Mouse (Mus musculus) cerebellum, postnatal 25 days (tissue): Measurements from ENCODE around the gene Txnl4b.

Source experiments
- DNase-seq, 2 experiments: peaks; one replicate each; pipeline ENCODE4 v3.0.0; 2021; ENCODE audit warnings: mixed read lengths in 2 of 2

Txnl4b gene

GRCm38 (mm10) chr8:109606725-109607124 lies 41.0 kb downstream of the Txnl4b start:
- DNase-seq, result no peak

DNA sequence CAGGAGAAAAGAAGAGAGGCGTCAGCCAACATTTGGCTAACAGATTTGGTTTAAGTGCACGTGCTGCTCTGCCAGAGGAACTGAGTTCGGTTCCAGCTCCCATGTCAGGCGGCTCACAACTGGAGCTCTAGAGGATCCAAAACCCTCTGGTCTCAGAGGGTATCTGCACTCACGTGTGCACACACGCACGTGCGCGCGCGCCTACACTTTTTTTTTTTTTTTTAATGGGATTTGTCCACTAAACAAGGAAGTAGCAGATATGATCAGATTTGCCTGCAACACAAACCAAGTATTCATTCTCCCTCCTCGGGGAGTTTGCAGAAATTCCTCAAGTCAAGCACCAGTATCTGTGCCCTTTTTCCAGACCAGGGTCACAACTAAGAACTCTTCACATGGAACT lies 42.0 kb downstream of the Txnl4b start:
- peak in 1 of 2 experiments; percentile 9 for DNase-seq

GRCm38 (mm10) chr8:109608271-109609152 lies 42.8 kb downstream of the Txnl4b start, which contains the start of gene Dhodh:
TSS of gene Dhodh (minus strand) at chr8:109608673.
- DNase-seq, result peak; percentile 97 to 98

DNA sequence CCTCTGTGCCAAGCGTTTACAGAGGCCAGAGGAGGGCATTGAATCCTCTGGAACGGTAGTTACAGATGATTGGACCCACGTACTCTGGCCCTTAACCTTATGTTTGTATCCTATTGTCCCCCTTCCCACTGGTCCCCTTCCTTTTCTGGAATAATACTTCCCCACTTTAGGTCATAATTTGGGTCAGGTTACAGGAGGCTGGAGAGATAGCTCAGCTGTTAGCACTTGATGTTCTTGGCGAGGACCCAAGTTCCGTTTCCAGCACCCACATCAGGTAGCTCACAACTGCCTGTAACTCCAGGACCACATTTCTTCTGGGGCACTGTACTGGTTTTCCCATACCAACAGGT lies 43.4 kb downstream of the Txnl4b start:
- DNase-seq, result peak; percentile 15 to 35

DNA sequence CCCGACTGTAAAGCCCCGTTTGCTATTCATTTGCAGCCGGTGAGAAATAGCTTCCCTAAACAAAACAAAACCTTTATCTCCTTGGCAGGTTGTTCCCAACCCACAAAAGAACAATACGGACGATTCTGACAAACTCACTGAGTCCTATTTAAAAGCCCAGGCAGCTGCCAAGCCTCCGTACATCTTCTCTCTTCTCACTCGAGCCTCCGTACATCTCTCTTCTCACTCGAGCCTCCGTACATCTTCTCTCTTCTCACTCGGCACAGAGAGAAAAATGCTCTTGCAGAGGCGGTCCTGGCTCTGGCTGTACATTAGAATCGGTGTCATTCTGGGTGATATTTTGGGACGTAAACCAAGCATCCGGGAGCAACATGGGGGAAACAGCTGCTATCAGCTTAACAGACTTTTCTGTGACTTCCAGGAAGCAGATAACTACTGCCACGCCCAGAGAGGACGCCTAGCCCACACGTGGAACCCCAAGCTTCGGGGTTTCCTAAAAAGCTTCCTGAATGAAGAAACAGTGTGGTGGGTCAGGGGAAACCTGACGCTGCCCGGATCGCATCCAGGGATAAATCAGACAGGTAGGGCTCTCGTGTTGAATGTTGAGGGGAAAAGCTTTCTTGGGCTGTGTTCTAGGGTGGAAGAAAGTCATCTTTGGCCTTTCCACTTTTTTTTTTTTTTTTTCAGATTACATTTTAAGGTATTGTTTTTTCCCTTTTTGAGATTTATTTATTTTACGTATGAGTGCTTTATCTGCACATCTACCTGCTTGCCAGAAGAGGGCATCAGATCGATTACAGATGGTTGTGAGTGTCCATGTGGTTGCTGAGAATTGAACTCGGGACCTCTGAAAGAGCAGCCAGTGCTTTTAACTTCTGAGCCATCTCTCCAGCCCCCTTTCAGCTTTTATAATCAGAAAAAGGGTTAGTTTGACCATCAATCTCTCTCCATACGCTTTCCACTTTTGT lies 48.8 kb downstream of the Txnl4b start, which contains the start of gene Pkd1l3:
TSS of gene Pkd1l3 (plus strand) at position 275 of the 968 bp plus-strand sequence.
- DNase-seq, result no peak

DNA sequence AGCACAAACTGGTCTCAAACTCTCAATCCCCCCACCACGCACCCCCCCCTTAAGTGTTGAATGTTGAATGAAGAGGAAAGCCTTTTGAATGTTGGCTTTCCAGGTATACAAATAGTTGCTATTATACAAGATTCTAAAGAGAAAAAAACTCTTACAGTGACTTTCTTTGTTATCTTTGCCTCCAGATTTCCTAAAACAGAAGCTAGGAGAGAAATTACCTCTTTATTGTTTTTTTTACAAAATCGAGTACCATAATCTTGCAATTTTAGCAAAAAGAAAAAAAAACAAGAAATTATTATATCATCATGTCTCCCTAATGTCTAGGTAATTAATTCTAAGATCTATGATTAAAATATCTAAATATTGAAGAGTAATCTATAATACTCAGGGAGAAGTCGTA lies 49.9 kb downstream of the Txnl4b start:
- DNase-seq, result no peak
